ENCODE assay signal across 25 mouse cellular contexts in genomic region chr1:55904571-55904970, GRCm38 (mm10).
A peak's percentile ranks its signal among the peaks of the same experiment; 100 is the strongest.
DNase-seq lines count a peak whose midpoint lies in the region; ATAC-seq and TF ChIP-seq lines count a peak whose summit lies in the region.
"Had no signal": no experiment of that assay in that cellular context is flagged by ENCODE, and none has a peak within 500 bp of the region (broad histone marks: within the 10 kb centered on the region; RNA-seq: fewer than 3 reads in every experiment).

No protein-coding gene starts in this region.

- no peak for TF ChIP-seq EP300 in MEL (IDR thresholded peaks at IDR 0.05; ENCODE audit: low read depth in 1 of 2, low read length in 2 of 2)
- TF ChIP-seq EP300 in heart, adult 2 months (IDR thresholded peaks at IDR 0.05; ENCODE audit: insufficient read depth, low read depth, low read length) = no peak

- H3K9ac ChIP-seq in MEL (ENCODE audit: control insufficient read depth, low read depth, low read length, poor library complexity, severe bottlenecking) = no peak overlapping the region
- no peak overlapping the region for H3K9ac ChIP-seq in heart, adult 2 months (ENCODE audit: low read depth, low read length)
- H3K9ac ChIP-seq: embryonic facial prominence, embryonic 12.5 days; forebrain, embryonic 13.5 days; forebrain, embryonic 15.5 days; forebrain, postnatal 0 days had no signal

- peak; percentile 2 for DNase-seq in MEL (ENCODE audit: low read depth, low spot score)
- DNase-seq in heart, adult 2 months = no peak
- DNase-seq in cerebellum, adult 18-20 months = no peak
- DNase-seq in cerebellum, postnatal 36 days = no peak
- DNase-seq in thymus, postnatal 4 days = no peak
- DNase-seq: adrenal gland, adult 8-10 months; adrenal gland, postnatal 14 days; adrenal gland, postnatal 36 days; B cell, adult 2 months; cerebellum, adult 11-12 months; cerebellum, adult 8-10 months; cerebellum, adult 9-11 months; cerebellum, postnatal 14 days; forebrain, postnatal 0 days had no signal

- no peak for TF ChIP-seq RAD21 in MEL (IDR thresholded peaks at IDR 0.05; ENCODE audit: low read depth, low read length)

- no peak overlapping the region for H3K4me3 ChIP-seq in MEL (ENCODE audit: control insufficient read depth in 1 of 2, insufficient read depth in 1 of 2, low read depth in 2 of 2, low read length in 2 of 2)
- no peak overlapping the region for H3K4me3 ChIP-seq in heart, adult 2 months
- H3K4me3 ChIP-seq: embryonic facial prominence, embryonic 10.5 days; embryonic facial prominence, embryonic 12.5 days; forebrain, embryonic 13.5 days; forebrain, embryonic 15.5 days had no signal

- no peaks in the 10 kb centered on the region for H3K36me3 ChIP-seq in MEL (ENCODE audit: control insufficient read depth in 1 of 2, insufficient read depth in 2 of 2, low read length in 2 of 2)
- H3K36me3 ChIP-seq in heart, adult 2 months (ENCODE audit: control insufficient read depth, insufficient read depth, low read length) = no peaks in the 10 kb centered on the region
- H3K36me3 ChIP-seq: embryonic facial prominence, embryonic 10.5 days; embryonic facial prominence, embryonic 12.5 days; forebrain, embryonic 15.5 days; G1E had no signal

- no peak overlapping the region for H3K27ac ChIP-seq in MEL (ENCODE audit: control insufficient read depth, low read depth, low read length)
- H3K27ac ChIP-seq in heart, adult 2 months = no peak overlapping the region
- H3K27ac ChIP-seq: embryonic facial prominence, embryonic 10.5 days; embryonic facial prominence, embryonic 12.5 days; forebrain, embryonic 13.5 days; forebrain, embryonic 15.5 days had no signal

- no peak for TF ChIP-seq POLR2A in MEL (IDR thresholded peaks at IDR 0.05; ENCODE audit: control insufficient read depth in 1 of 2, insufficient read depth in 1 of 2, low read depth in 1 of 2, low read length in 2 of 2, poor library complexity in 1 of 2)
- TF ChIP-seq POLR2A in heart, adult 2 months (IDR thresholded peaks at IDR 0.05; ENCODE audit: insufficient read depth, low read depth, low read length) = no peak

- no peaks in the 10 kb centered on the region for H3K9me3 ChIP-seq in MEL (replicated peaks; ENCODE audit: insufficient read depth, low read length)
- H3K9me3 ChIP-seq: forebrain, embryonic 15.5 days had no signal

- intact Hi-C loops in heart, adult 2 months (cut with DNase I) = no loop called here

- no peaks in the 10 kb centered on the region for H3K4me1 ChIP-seq in MEL (ENCODE audit: control insufficient read depth in 1 of 2, insufficient read depth in 2 of 2, low read length in 2 of 2)
- no peaks in the 10 kb centered on the region for H3K4me1 ChIP-seq in heart, adult 2 months (ENCODE audit: control insufficient read depth, insufficient read depth, low read length)
- H3K4me1 ChIP-seq: embryonic facial prominence, embryonic 10.5 days; embryonic facial prominence, embryonic 12.5 days; forebrain, embryonic 13.5 days; forebrain, embryonic 15.5 days had no signal

- ATAC-seq in common myeloid progenitor, adult 5-6 weeks (replicated peaks; ENCODE audit: low read depth, poor library complexity, severe bottlenecking) = peak; percentile 43; the same call in 1 of the 2 replicates
- 0 out of 2 replicates have a peak, but pooled peaks have one; percentile 47 for ATAC-seq in megakaryocyte, adult 5-6 weeks (ENCODE audit: poor library complexity, severe bottlenecking)
- ATAC-seq: activated CD4-positive, CD25-positive, alpha-beta regulatory T cell, adult 4 months; CD4-positive, CD25-positive, alpha-beta regulatory T cell, adult 4 months; forebrain, embryonic 13.5 days; forebrain, embryonic 15.5 days; forebrain, postnatal 0 days; Patski had no signal

- no peaks in the 10 kb centered on the region for H3K79me2 ChIP-seq in MEL (ENCODE audit: control insufficient read depth, insufficient read depth, low read length, poor library complexity)
- no peaks in the 10 kb centered on the region for H3K79me2 ChIP-seq in heart, adult 2 months (replicated peaks; ENCODE audit: control insufficient read depth, insufficient read depth, low read length)

- TF ChIP-seq CTCF in MEL (IDR thresholded peaks at IDR 0.05 in 2 of 3, conservative IDR thresholded peaks at IDR 0.05 in 1 of 3; ENCODE audit: control insufficient read depth in 1 of 3, insufficient read depth in 1 of 3, low read depth in 2 of 3, low read length in 3 of 3, poor library complexity in 1 of 3, severe bottlenecking in 1 of 3) = no peak
- TF ChIP-seq CTCF in heart, adult 2 months (IDR thresholded peaks at IDR 0.05) = no peak

- WGBS in heart, adult 2 months = 34% methylated on average over 2 of the region's 2 CpGs

- no peaks in the 10 kb centered on the region for H3K27me3 ChIP-seq in MEL (ENCODE audit: control insufficient read depth in 1 of 2, insufficient read depth in 2 of 2, low read length in 2 of 2)
- no peaks in the 10 kb centered on the region for H3K27me3 ChIP-seq in heart, adult 2 months (ENCODE audit: control insufficient read depth, insufficient read depth, low read length)
- H3K27me3 ChIP-seq: CH12.LX; embryonic facial prominence, embryonic 12.5 days; forebrain, embryonic 13.5 days; forebrain, embryonic 15.5 days had no signal

TF ChIP-seq in MEL, 35 proteins besides CTCF, POLR2A, EP300 and RAD21:
- no peak for TF ChIP-seq TCF12 (IDR thresholded peaks at IDR 0.05; ENCODE audit: low read depth, low read length)
- TF ChIP-seq ETS1 (IDR thresholded peaks at IDR 0.05; ENCODE audit: low read depth, low read length) = no peak
